Mouse (Mus musculus): Measurements from ENCODE around the gene Rtn4rl1. TPM values are rescaled to one million over a fixed set of nuclear protein-coding genes. Genes with fewer than 3 reads are reported as not detected.

The Rtn4rl1 gene
- total RNA-seq, 2 experiments from 2014 or later, result 89.0 to 99.0 TPM

DNA sequence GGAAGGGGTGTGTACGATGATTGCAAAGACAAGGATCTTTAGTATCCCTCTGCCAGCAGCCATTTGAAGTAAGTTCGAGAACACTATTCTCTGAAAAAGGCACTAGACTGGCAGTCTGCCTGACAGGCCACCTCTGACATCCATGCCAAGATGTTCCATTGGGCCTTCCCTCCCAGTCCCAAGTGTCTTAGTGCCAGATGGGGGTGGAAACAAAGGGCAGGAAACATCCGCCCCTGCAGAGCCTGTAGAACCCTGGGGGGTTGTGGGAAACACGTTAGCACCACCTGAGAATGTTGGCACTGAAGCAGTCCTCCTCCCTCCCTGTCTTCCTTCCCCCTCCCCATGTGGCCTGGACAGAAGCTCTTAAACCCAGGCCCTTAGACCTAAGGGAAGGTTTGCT, 36.5 kb upstream of the Rtn4rl1 start:
- Histone ChIP-seq H3K4me3 (no peak overlapping the region), H3K27ac (peak overlapping the region; percentile 58)
- TF ChIP-seq CTCF (IDR thresholded peaks at IDR 0.05), result no peak
- no peak for DNase-seq (ENCODE audit: extremely low spot score in 1 of 2, low spot score in 2 of 2)
- intact Hi-C loops (cut with DNase I), result no loop called here

- no peak overlapping the region for H3K4me3 ChIP-seq
- peak overlapping the region; percentile 22 for H3K27ac ChIP-seq
- no peak for TF ChIP-seq CTCF (IDR thresholded peaks at IDR 0.05)
- DNase-seq (ENCODE audit: extremely low spot score in 1 of 2, low spot score in 2 of 2), result no peak
- intact Hi-C loops (cut with DNase I), result no loop called here
Observed at GRCm38 (mm10) chr11:75157901-75158300, 35.7 kb upstream of the Rtn4rl1 start.

DNA sequence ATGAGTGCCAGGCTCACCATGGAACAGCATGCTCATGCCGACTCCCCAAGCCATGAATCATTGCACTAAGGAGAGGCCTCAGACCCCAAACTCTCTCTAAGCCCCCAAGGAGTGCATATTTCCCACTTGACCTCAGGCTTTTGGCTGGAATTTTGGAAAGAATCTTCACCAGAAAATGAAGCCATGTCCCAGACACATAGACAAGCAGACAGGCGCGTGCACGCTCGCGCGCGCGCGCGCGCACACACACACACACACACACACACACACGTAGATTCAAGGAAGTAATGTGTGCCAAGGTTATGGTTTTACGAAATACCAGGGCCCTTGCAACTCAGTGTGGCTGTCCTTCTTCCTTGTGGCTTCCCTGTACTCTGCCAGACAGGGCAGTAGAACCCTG, 35.2 kb upstream of the Rtn4rl1 start:
- Histone ChIP-seq H3K4me3 (no peak overlapping the region), H3K27ac (no peak overlapping the region)
- no peak for DNase-seq (ENCODE audit: extremely low spot score in 1 of 2, low spot score in 2 of 2)
- intact Hi-C loops (cut with DNase I), result no loop called here
- no peak for TF ChIP-seq CTCF (IDR thresholded peaks at IDR 0.05)

DNA sequence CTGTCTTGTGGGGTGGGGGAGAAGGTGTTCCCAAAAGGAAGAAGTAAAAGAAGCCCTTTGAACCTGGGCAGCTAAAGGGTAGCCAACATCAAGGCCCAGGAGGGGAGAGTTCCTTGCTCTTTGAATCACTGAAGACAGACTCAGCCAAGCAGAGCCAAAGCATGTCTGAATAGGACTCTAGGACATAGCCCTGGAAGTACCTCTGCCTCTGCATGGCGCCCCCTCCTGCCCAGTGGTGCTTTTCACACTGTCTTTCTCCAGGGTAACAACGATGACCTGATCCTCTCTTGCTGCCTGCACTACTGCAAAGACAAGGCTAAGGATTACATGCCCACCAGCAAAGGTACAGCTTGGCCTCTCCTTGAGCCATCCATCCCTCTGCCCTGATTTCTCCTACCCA, 34.0 kb upstream of the Rtn4rl1 start:
- TF ChIP-seq CTCF (IDR thresholded peaks at IDR 0.05), result peak; percentile 50
- Histone ChIP-seq H3K4me3 (no peak overlapping the region), H3K27ac (no peak overlapping the region)
- intact Hi-C loops (cut with DNase I), result no loop called here
- DNase-seq (ENCODE audit: extremely low spot score in 1 of 2, low spot score in 2 of 2), result no peak

- no peak overlapping the region for H3K4me3 ChIP-seq
- TF ChIP-seq CTCF (IDR thresholded peaks at IDR 0.05), result no peak
- DNase-seq (ENCODE audit: extremely low spot score in 1 of 2, low spot score in 2 of 2), result no peak
- intact Hi-C loops (cut with DNase I), result no loop called here
- H3K27ac ChIP-seq, result no peak overlapping the region
Observed at GRCm38 (mm10) chr11:75160954-75161353, 32.6 kb upstream of the Rtn4rl1 start.

- H3K4me3 ChIP-seq, result no peak overlapping the region
- TF ChIP-seq CTCF (IDR thresholded peaks at IDR 0.05), result no peak
- intact Hi-C loops (cut with DNase I), result no loop called here
- no peak overlapping the region for H3K27ac ChIP-seq
- peak in 1 of 2 experiments; percentile 6 for DNase-seq (ENCODE audit: extremely low spot score in 1 of 2, low spot score in 2 of 2)
Observed at GRCm38 (mm10) chr11:75161417-75162008, 32.1 kb upstream of the Rtn4rl1 start.

- TF ChIP-seq CTCF (IDR thresholded peaks at IDR 0.05), result no peak
- intact Hi-C loops (cut with DNase I), result no loop called here
- DNase-seq (ENCODE audit: extremely low spot score in 1 of 2, low spot score in 2 of 2), result peak in 1 of 2 experiments; percentile 9
- Histone ChIP-seq H3K4me3 (no peak overlapping the region), H3K27ac (no peak overlapping the region)
Observed at GRCm38 (mm10) chr11:75162591-75163080, 30.9 kb upstream of the Rtn4rl1 start.

GRCm38 (mm10) chr11:75163379-75163778, 30.2 kb upstream of the Rtn4rl1 start:
- DNase-seq (ENCODE audit: extremely low spot score in 1 of 2, low spot score in 2 of 2), result peak in 1 of 2 experiments; percentile 6
- Histone ChIP-seq H3K4me3 (no peak overlapping the region), H3K27ac (no peak overlapping the region)
- intact Hi-C loops (cut with DNase I), result no loop called here
- TF ChIP-seq CTCF (IDR thresholded peaks at IDR 0.05), result no peak

DNA sequence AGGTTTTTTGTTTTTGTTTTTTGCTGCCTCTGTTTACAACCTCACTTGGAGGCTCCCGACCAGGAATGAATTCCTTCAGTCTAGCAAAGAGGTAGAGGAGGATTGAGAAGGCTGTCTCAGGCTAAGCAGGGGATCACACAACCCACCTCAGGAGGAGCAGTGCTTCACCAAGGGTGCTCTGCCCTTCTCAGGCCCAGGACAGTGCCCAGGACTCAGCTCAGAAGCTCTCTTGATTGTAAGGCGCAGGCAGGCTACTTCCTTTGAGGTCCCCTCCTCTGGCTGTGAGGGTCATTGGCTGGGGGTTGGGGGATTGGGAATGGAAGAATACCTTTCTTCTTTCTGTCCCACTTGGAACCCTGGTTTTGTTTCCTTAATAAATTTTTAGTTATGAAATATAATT, 29.5 kb upstream of the Rtn4rl1 start:
- no peak for DNase-seq (ENCODE audit: extremely low spot score in 1 of 2, low spot score in 2 of 2)
- intact Hi-C loops (cut with DNase I), result no loop called here
- no peak overlapping the region for H3K27ac ChIP-seq
- H3K4me3 ChIP-seq, result no peak overlapping the region
- TF ChIP-seq CTCF (IDR thresholded peaks at IDR 0.05), result no peak

DNA sequence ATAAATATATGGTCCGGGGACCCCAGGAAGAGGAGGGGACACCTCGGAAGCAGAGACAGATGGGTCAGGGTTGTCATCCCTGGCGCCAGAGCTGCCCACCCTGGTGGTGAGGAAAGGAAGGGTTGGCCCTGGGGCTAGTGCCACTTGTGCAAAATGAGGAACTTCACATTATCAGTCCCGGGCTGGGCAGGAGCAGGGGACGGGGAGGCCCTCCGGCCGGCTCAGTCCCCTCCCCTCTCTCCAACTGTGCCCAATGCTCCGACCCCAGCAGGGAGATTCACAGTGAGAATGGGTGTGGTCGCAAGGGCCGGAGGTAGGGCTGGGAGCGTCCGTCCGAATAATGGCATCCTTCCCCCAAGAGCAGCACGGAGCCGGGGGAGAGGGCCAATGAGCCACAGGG, 28.8 kb upstream of the Rtn4rl1 start:
- no peak overlapping the region for H3K27ac ChIP-seq
- H3K4me3 ChIP-seq, result no peak overlapping the region
- peak; percentile 18; the same call in 1 of the 2 replicates for TF ChIP-seq CTCF (IDR thresholded peaks at IDR 0.05)
- peak in 1 of 2 experiments; percentile 13 for DNase-seq (ENCODE audit: extremely low spot score in 1 of 2, low spot score in 2 of 2)
- intact Hi-C loops (cut with DNase I), result loop anchor here (1.0 kb wide), 1 partner anchor 183 kb away; no protein-coding TSS in a partner anchor

DNA sequence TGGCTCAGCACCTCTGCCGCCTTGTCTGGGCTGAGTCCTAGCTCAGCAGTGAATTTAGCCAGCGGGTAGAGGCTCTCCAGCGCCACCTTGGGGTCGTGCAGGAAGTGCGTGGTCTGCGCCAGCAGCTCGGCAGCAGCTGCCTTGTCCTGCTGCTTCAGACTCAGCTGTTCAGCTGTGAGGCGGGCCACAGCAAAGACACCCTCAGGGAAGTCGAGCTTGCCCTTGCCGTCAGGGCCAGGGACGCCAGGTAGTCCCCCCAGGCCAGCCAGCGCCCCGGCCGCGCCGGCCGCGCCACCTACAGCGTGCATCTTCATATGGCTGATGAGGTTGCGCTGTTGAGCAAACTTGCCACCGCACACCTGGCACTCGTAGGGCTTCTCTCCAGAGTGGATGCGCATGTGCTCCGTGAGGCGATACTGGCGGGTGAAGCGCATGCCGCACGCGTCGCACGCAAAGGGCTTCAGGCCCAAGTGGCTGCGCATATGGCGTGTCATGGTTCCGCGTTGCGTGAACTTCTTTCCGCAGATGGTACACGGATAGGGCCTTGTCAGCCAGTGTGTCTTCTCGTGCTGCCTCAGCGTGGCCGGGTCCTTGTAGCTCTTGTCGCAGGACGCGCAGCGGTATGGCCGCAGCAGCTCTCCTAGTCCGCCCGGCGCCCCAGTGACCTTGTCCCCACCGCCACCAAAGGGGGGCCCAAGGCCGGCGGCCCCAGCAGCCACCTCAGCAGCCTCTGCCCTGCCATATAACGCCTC, 28.0 kb upstream of the Rtn4rl1 start:
- intact Hi-C loops (cut with DNase I), result loop anchor here (1.0 kb wide), 1 partner anchor 184 kb away; no protein-coding TSS in a partner anchor
- DNase-seq (ENCODE audit: extremely low spot score in 1 of 2, low spot score in 2 of 2), result peak; percentile 79 to 88
- peak overlapping the region; percentile 32 for H3K4me3 ChIP-seq
- TF ChIP-seq CTCF (IDR thresholded peaks at IDR 0.05), result peak; percentile 89
- H3K27ac ChIP-seq, result peak overlapping the region; percentile 18; the same call in 1 of the 2 replicates

GRCm38 (mm10) chr11:75166193-75166842, 27.3 kb upstream of the Rtn4rl1 start:
- intact Hi-C loops (cut with DNase I), result no loop called here
- peak in 1 of 2 experiments; percentile 17 for DNase-seq (ENCODE audit: extremely low spot score in 1 of 2, low spot score in 2 of 2)
- Histone ChIP-seq H3K27ac (no peak overlapping the region), H3K4me3 (peak overlapping the region; percentile 32; the same call in 1 of the 2 replicates)
- TF ChIP-seq CTCF (IDR thresholded peaks at IDR 0.05), result no peak

Measured in left cerebral cortex, adult 2 months (tissue).